Mouse (Mus musculus) hindbrain, embryonic 16.5 days (tissue): Measurements from ENCODE around the gene Gm16181. TPM values are rescaled to one million over a fixed set of nuclear protein-coding genes. Genes with fewer than 3 reads are reported as not detected.

Experiments
- ATAC-seq: fragments of 200-750 bp; cut with Nextera tagmentation; 2 replicates; pipeline ENCODE4 v1.8.0; 2017; ENCODE audit warnings: moderate TSS enrichment, moderate library complexity
- H3K27ac ChIP-seq: fragments of 300-500 bp; sonication (generic); 2 replicates; pipeline ENCODE4 v1.5.1; 2014; ENCODE audit warnings: low read depth, mild to moderate bottlenecking, control low read depth, low read length, moderate library complexity
- H3K27me3 ChIP-seq: fragments of 300-500 bp; sonication (generic); replicated peaks from 2 replicates; pipeline ENCODE4 v1.6.1; 2014; ENCODE audit warnings: low read length; ENCODE audit not compliant: control insufficient read depth, insufficient read depth
- H3K36me3 ChIP-seq: fragments of 300-500 bp; sonication (generic); 2 replicates; pipeline ENCODE4 v1.6.1; 2014; ENCODE audit warnings: mild to moderate bottlenecking, low read length, moderate library complexity, mixed read lengths; ENCODE audit not compliant: control insufficient read depth, insufficient read depth
- H3K4me1 ChIP-seq: fragments of 300-500 bp; sonication (generic); 2 replicates; pipeline ENCODE4 v1.6.1; 2014; ENCODE audit warnings: low read depth, low read length; ENCODE audit not compliant: control insufficient read depth, insufficient read depth
- H3K4me2 ChIP-seq: fragments of 300-500 bp; sonication (generic); 2 replicates; pipeline ENCODE4 v1.6.1; 2014; ENCODE audit warnings: mild to moderate bottlenecking, low read length, control low read depth, moderate library complexity
- H3K4me3 ChIP-seq: fragments of 300-500 bp; sonication (generic); 2 replicates; pipeline ENCODE4 v1.5.1; 2014; ENCODE audit warnings: mild to moderate bottlenecking, low read length, control low read depth, moderate library complexity
- H3K9ac ChIP-seq: fragments of 300-500 bp; sonication (generic); 2 replicates; pipeline ENCODE4 v1.6.1; 2014; ENCODE audit warnings: low read depth, mild to moderate bottlenecking, control low read depth, low read length, moderate library complexity
- H3K9me3 ChIP-seq: fragments of 300-500 bp; sonication (generic); 2 replicates; pipeline ENCODE4 v1.6.1; 2014; ENCODE audit warnings: mild to moderate bottlenecking, low read length, moderate library complexity; ENCODE audit not compliant: control insufficient read depth
- WGBS: fragments of 180-500 bp; shearing (Covaris S2); extraction: QIAGEN DNeasy Blood & Tissue Kit; methylation state at CpG from one replicate; pipeline ENCODE4 v1.1.7; 2014; 5-methylcytosine and 5-hydroxymethylcytosine counted together
- polyA plus RNA-seq: library from polyadenylated mRNA; unstranded; fragments of >200 nt; fragmentation: Nextera tagmentation; extraction: Ambion mirVana; gene quantifications from 2 replicates; pipeline ENCODE4 v1.2.1, GENCODE M21; 2015

Gm16181 gene
- polyA plus RNA-seq, 1 experiment from 2014 or later, result 0.45 TPM

DNA sequence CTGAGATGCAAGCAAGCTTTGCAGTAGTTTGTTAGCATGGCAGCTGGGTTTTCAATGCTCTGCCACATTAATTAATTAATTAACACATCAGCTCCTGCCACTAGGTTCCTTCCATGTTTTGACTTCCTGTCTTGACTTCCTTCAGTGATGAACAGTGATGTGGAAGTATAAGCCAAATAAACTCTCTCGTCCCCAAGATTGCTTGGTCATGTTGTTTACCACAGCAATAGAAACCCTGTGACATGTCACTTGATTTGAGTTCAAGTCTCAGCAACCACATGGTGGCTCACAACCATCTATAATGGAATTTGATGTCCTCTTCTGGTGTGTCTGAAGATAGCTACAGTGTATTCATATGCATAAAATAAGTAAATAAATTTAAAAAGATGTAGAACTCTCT is 36.7 kb downstream of the Gm16181 start:
- no peak overlapping the region for H3K9ac ChIP-seq
- H3K4me3 ChIP-seq, result no peak overlapping the region
- no peaks in the 10 kb centered on the region for H3K27me3 ChIP-seq
- no peaks in the 10 kb centered on the region; the same call in 1 of the 2 replicates for H3K4me1 ChIP-seq
- no peak overlapping the region for H3K4me2 ChIP-seq
- peaks cover 18% of the 10 kb centered on the region for H3K36me3 ChIP-seq
- H3K27ac ChIP-seq, result no peak overlapping the region
- 73% methylated on average over 1 of the region's 1 CpGs for WGBS
- no peaks in the 10 kb centered on the region for H3K9me3 ChIP-seq
- no peak for ATAC-seq

DNA sequence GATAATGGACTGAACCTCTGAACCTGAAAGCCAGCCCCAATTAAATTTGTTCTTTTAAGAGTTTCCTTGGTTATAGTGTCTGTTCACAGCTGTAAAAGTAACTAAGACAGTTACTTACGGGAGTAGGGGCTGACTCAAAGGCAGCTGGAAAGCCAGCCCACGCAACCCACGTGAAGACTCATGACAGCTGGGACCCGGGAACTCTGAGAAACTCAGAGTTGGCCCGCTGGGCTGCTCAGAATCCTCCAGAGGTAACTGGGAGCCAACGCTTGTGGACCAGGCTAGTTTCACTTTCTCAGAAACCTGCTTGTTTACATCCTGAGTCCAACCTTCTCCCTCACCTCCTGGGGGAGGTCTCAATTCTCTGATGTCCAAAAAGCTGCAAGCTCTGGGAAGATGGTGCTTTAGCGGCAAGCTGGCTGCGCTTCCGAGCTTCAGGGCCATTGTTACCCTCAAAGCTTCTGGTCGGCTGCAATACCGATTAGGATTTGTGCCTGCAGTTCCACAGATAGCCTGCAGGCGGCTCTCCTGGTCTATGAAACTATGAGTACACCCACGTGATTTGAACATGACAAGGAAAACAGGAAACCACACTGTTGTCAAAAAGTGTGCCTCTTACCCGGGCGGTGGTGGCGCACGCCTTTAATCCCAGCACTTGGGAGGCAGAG is 37.3 kb downstream of the Gm16181 start:
- H3K9ac ChIP-seq, result no peak overlapping the region
- no peaks in the 10 kb centered on the region for H3K27me3 ChIP-seq
- H3K4me1 ChIP-seq, result peaks cover 3% of the 10 kb centered on the region; the same call in 1 of the 2 replicates
- no peaks in the 10 kb centered on the region for H3K9me3 ChIP-seq
- peak overlapping the region; percentile 51 for H3K4me2 ChIP-seq
- 11% methylated on average over 17 of the region's 17 CpGs for WGBS
- no peak for ATAC-seq
- peak overlapping the region; percentile 14 for H3K4me3 ChIP-seq
- H3K36me3 ChIP-seq, result peaks cover 12% of the 10 kb centered on the region
- H3K27ac ChIP-seq, result no peak overlapping the region

DNA sequence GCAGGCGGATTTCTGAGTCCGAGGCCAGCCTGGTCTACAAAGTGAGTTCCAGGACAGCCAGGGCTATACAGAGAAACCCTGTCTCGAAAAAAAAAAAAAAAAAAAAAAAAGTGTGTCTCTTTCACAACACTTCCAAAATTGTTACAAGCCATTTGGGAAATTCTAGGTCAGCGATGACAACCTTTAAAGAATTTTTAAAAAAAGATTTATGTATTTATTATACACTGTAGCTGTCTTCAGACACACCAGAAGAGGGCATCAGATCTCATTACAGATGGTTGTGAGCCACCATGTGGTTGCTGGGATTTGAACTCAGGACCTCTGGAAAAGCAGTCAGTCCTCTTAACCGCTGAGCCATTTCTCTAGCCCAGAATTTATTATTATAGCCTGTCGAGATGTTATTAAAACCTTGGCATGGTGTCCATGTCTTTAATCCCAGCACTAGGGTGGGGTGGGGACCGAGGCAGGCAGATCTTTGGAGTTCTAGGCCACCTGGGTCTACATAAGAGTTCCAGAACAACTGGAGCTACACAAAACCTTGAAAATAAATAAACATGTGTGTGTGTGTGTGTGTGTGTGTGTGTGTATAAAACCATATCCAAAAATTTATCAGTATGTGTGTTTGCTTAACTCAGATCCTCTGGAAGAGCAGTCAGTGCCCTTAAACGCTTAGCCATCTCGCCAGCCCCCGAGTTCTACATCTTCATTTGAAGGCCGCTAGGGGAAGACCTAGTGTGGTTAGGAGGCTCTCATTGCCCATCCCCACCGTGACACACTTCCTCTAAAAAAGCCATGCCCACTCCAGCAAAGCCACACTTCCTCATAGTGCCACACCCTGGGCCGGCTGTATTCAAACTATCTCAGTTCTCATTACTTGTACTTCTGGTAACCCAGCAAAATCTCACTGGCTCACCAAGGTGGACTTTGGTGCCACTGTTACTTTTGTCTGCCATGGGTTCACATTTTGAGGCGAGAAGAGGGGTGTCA is 38.2 kb downstream of the Gm16181 start:
- no peaks in the 10 kb centered on the region for H3K9me3 ChIP-seq
- no peak overlapping the region; the same call in 1 of the 2 replicates for H3K4me2 ChIP-seq
- no peaks in the 10 kb centered on the region for H3K27me3 ChIP-seq
- H3K27ac ChIP-seq, result no peak overlapping the region
- no peak overlapping the region for H3K4me3 ChIP-seq
- no peak overlapping the region for H3K9ac ChIP-seq
- peaks cover 3% of the 10 kb centered on the region for H3K36me3 ChIP-seq
- 61% methylated on average over 13 of the region's 14 CpGs for WGBS
- ATAC-seq, result no peak
- H3K4me1 ChIP-seq, result peaks cover 3% of the 10 kb centered on the region; the same call in 1 of the 2 replicates

DNA sequence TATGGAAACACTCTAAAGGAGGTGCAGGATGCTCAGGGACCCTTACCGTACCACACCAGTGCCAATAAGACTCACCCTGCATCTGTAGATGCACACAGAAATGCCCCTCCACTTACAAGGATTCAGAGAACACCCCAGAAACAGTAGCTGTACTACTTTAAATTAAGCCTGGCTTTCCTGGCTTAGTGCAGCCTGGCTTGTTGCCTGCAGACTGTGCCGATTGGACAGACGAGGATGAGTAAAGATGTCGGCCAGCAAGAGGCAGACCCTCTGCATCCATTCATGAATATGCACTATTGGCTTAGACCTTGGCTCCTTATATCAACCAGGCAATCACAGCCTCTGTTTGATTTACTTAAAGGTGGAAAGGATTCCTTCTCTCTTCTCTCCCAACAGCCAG is 39.0 kb downstream of the Gm16181 start:
- WGBS, result 69% methylated on average over 4 of the region's 4 CpGs
- Histone ChIP-seq H3K4me1 (peaks cover 3% of the 10 kb centered on the region; the same call in 1 of the 2 replicates), H3K27me3 (no peaks in the 10 kb centered on the region)

DNA sequence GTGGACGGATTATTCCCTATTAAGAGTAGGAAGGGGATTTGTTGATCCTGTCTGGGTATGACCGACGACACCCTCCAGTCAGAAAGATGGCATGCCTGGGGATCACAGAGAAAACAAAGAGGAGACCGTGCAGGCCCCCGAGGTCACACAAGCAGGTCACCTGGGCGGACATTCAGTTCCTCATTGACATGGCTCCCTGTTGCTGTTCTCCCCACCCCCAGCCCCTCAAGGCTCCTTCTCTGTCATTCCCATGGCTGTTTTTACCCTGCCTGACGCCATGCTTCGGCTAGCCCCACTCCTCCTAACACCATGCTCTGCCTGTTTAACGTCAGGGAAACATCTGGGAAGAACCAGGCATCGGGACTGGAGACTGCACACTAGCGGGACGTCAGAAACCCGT is 41.0 kb downstream of the Gm16181 start:
- Histone ChIP-seq H3K27ac (no peak overlapping the region), H3K4me2 (no peak overlapping the region), H3K4me3 (no peak overlapping the region), H3K4me1 (peaks cover 3% of the 10 kb centered on the region; the same call in 1 of the 2 replicates), H3K36me3 (no peaks in the 10 kb centered on the region), H3K9me3 (no peaks in the 10 kb centered on the region), H3K9ac (no peak overlapping the region), H3K27me3 (no peaks in the 10 kb centered on the region)
- 72% methylated on average over 13 of the region's 13 CpGs for WGBS
- ATAC-seq, result no peak

More for the DNA sequence above, 39.0 kb downstream of the Gm16181 start:
- Histone ChIP-seq H3K4me3 (no peak overlapping the region), H3K36me3 (no peaks in the 10 kb centered on the region), H3K27ac (no peak overlapping the region), H3K4me2 (no peak overlapping the region), H3K9me3 (no peaks in the 10 kb centered on the region), H3K9ac (no peak overlapping the region)
- no peak for ATAC-seq

DNA sequence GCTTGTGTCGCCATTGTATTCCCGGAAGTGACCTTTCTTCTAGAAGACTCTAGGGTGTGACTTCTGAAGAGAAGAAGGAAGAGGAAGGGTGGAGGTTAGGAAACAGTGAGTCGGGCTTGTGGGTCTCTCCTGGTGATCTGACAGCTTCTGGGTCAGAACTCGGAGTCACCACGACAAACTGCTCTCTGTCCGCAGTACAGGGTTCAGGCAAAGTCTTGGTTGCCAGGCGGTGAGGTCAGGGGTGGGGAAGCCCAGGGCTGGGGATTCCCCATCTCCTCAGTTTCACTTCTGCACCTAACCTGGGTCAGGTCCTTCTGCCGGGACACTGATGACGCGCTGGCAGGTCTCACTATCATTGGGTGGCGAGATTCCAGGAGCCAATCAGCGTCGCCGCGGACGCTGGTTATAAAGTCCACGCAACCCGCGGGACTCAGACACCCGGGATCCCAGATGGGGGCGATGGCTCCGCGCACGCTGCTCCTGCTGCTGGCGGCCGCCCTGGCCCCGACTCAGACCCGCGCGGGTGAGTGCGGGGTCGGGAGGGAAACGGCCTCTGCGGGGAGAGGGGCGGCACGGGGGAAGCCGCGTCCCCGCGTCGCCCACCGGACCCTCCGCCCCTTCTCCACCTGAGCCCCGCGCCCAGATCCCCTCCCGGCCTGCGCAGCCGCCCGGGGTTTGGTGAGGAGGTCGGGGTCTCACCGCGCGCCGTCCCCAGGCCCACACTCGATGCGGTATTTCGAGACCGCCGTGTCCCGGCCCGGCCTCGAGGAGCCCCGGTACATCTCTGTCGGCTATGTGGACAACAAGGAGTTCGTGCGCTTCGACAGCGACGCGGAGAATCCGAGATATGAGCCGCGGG is 42.3 kb downstream of the Gm16181 start, which contains the start of gene H2-D1:
TSS of gene H2-D1 (plus strand) at position 67 of the 859 bp plus-strand sequence.
- peak within 1 kb of the TSS; percentile 83 for H3K4me2 ChIP-seq
- H3K27me3 ChIP-seq, result no peaks in the 10 kb centered on the region
- 1% methylated on average over 52 of the region's 73 CpGs for WGBS
- peaks cover 2% of the 10 kb centered on the region; the same call in 1 of the 2 replicates for H3K36me3 ChIP-seq
- ATAC-seq, result peak; percentile 93
- peak within 1 kb of the TSS; percentile 73 for H3K9ac ChIP-seq
- H3K4me3 ChIP-seq, result peak within 1 kb of the TSS; percentile 69
- H3K9me3 ChIP-seq, result no peaks in the 10 kb centered on the region
- H3K4me1 ChIP-seq, result peaks cover 3% of the 10 kb centered on the region; the same call in 1 of the 2 replicates
- H3K27ac ChIP-seq, result no peak within 1 kb of the TSS

DNA sequence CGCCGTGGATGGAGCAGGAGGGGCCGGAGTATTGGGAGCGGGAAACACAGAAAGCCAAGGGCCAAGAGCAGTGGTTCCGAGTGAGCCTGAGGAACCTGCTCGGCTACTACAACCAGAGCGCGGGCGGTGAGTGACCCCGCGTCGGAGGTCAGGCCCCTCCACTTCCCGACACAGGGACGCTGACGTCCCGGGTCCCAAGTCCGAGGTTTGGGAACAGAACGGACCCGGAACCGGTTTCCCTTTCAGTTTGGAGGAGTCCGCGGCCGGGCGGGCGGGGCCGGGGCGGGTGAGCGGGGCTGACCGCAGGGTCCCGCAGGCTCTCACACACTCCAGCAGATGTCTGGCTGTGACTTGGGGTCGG is 42.9 kb downstream of the Gm16181 start:
- no peaks in the 10 kb centered on the region for H3K9me3 ChIP-seq
- WGBS, result under 1% methylated on average over 30 of the region's 31 CpGs
- ATAC-seq, result peak; percentile 21; the same call in 1 of the 2 replicates
- H3K9ac ChIP-seq, result peak overlapping the region; percentile 73
- H3K4me2 ChIP-seq, result peak overlapping the region; percentile 83
- H3K36me3 ChIP-seq, result peaks cover 2% of the 10 kb centered on the region; the same call in 1 of the 2 replicates
- peaks cover 3% of the 10 kb centered on the region; the same call in 1 of the 2 replicates for H3K4me1 ChIP-seq
- H3K27me3 ChIP-seq, result no peaks in the 10 kb centered on the region
- H3K4me3 ChIP-seq, result peak overlapping the region; percentile 69
- H3K27ac ChIP-seq, result no peak overlapping the region

DNA sequence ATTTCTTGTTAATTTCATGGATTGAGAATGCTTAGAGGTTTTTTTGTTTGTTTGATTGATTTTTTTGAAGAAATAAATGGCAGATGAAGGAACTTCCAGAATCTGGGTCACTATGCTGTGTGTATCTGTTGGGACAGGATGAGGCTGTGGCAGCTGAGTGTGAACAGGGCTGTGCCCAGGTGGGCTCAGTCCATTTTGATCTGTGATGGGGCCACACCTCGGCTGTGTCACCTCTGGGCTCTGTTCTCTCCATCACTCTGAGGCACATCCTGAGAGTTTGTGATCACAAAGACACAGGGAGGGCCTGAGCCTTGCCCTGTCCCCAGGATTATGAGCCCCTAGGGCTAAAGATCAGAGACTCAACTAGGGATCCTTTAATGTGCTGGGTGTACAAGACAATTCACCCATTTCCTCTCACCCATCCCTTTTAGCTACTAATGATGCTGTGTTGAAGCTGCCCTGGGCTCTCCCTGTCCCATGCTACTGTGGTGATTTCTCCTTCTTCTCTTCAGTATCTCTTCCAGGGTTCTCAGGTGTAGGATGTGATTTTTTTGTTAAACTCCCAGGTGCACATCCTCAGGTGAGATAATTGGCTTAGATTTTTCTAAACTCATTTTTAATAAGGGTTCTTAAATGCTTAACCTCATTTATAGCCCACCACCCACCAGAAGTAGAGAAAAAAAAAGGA is 46.9 kb downstream of the Gm16181 start:
- WGBS, result 89% methylated on average over 1 of the region's 1 CpGs
- Histone ChIP-seq H3K4me3 (no peak overlapping the region), H3K27ac (no peak overlapping the region), H3K36me3 (peaks cover 2% of the 10 kb centered on the region; the same call in 1 of the 2 replicates), H3K4me2 (no peak overlapping the region), H3K9me3 (no peaks in the 10 kb centered on the region), H3K9ac (no peak overlapping the region), H3K4me1 (peaks cover 1% of the 10 kb centered on the region; the same call in 1 of the 2 replicates), H3K27me3 (no peaks in the 10 kb centered on the region)
- no peak for ATAC-seq
